ENCODE assay signal across 9 mouse cellular contexts in genomic region chr1:193423653-193424075, GRCm38 (mm10). TPM values are rescaled to one million over a fixed set of nuclear protein-coding genes. Genes with fewer than 3 reads are reported as not detected.
A peak's percentile ranks its signal among the peaks of the same experiment; 100 is the strongest.
DNase-seq lines count a peak whose midpoint lies in the region; ATAC-seq lines count a peak whose summit lies in the region.
"Had no signal": no experiment of that assay in that cellular context is flagged by ENCODE, and none has a peak within 500 bp of the region (broad histone marks: within the 10 kb centered on the region; RNA-seq: fewer than 3 reads in every experiment).

No protein-coding gene starts in this region.

- DNase-seq in hindbrain, embryonic 11.5 days (ENCODE audit: low spot score) = peak; percentile 10
- no peak for DNase-seq in hindbrain, embryonic 10.5 days (ENCODE audit: low spot score)
- no peak for DNase-seq in adrenal gland, adult 18-20 months (ENCODE audit: low spot score in 2 of 2)
- no peak for DNase-seq in thymus, adult 18-20 months
- DNase-seq in thymus, postnatal 14 days = no peak

- no peaks in the 10 kb centered on the region for H3K36me3 ChIP-seq in hindbrain, embryonic 11.5 days (ENCODE audit: control insufficient read depth, insufficient read depth, low read length)
- H3K36me3 ChIP-seq in hindbrain, embryonic 10.5 days = no peaks in the 10 kb centered on the region
- no peaks in the 10 kb centered on the region for H3K36me3 ChIP-seq in hindbrain, embryonic 12.5 days
- no peaks in the 10 kb centered on the region for H3K36me3 ChIP-seq in liver, embryonic 15.5 days (replicated peaks)
- no peaks in the 10 kb centered on the region for H3K36me3 ChIP-seq in neural tube, embryonic 14.5 days (ENCODE audit: control insufficient read depth, insufficient read depth, low read length)
- H3K36me3 ChIP-seq: embryonic facial prominence, embryonic 15.5 days had no signal

- WGBS in hindbrain, embryonic 11.5 days = 54% methylated on average over 8 of the region's 8 CpGs
- 64% methylated on average over 8 of the region's 8 CpGs for WGBS in hindbrain, embryonic 10.5 days
- WGBS in hindbrain, embryonic 12.5 days = 46% methylated on average over 8 of the region's 8 CpGs
- WGBS in liver, embryonic 15.5 days (ENCODE audit: insufficient replicate concordance) = 27% methylated on average over 8 of the region's 8 CpGs
- 46% methylated on average over 8 of the region's 8 CpGs for WGBS in neural tube, embryonic 14.5 days

- H3K9ac ChIP-seq in hindbrain, embryonic 11.5 days (ENCODE audit: low read depth, low read length) = 0 out of 2 replicates have a peak overlapping the region, but pooled peaks have one; percentile 23
- H3K9ac ChIP-seq in hindbrain, embryonic 12.5 days = no peak overlapping the region
- no peak overlapping the region for H3K9ac ChIP-seq in liver, embryonic 15.5 days
- no peak overlapping the region for H3K9ac ChIP-seq in neural tube, embryonic 14.5 days (replicated peaks; ENCODE audit: low read depth, low read length)
- H3K9ac ChIP-seq: embryonic facial prominence, embryonic 15.5 days had no signal

- no peak overlapping the region for H3K4me3 ChIP-seq in hindbrain, embryonic 11.5 days (ENCODE audit: low read depth, low read length)
- no peak overlapping the region for H3K4me3 ChIP-seq in hindbrain, embryonic 10.5 days
- H3K4me3 ChIP-seq in hindbrain, embryonic 12.5 days = no peak overlapping the region
- H3K4me3 ChIP-seq in liver, embryonic 15.5 days (replicated peaks) = no peak overlapping the region
- H3K4me3 ChIP-seq in neural tube, embryonic 14.5 days (ENCODE audit: low read depth, low read length) = no peak overlapping the region
- H3K4me3 ChIP-seq: embryonic facial prominence, embryonic 15.5 days had no signal

- ATAC-seq in hindbrain, embryonic 11.5 days (ENCODE audit: low FRiP score) = no peak
- ATAC-seq in hindbrain, embryonic 12.5 days (ENCODE audit: low FRiP score) = peak; percentile 56
- ATAC-seq in liver, embryonic 15.5 days (ENCODE audit: insufficient read depth) = peak; percentile 37; the same call in 1 of the 2 replicates
- ATAC-seq in neural tube, embryonic 14.5 days (ENCODE audit: low read depth) = no peak

- H3K27ac ChIP-seq in hindbrain, embryonic 11.5 days (ENCODE audit: low read depth, low read length) = no peak overlapping the region
- H3K27ac ChIP-seq in hindbrain, embryonic 10.5 days = no peak overlapping the region; the same call in 1 of the 2 replicates
- peak overlapping the region; percentile 52 for H3K27ac ChIP-seq in hindbrain, embryonic 12.5 days
- H3K27ac ChIP-seq in liver, embryonic 15.5 days (replicated peaks) = no peak overlapping the region
- H3K27ac ChIP-seq in neural tube, embryonic 14.5 days (ENCODE audit: low read depth, low read length) = peak overlapping the region; percentile 18; the same call in 1 of the 2 replicates
- H3K27ac ChIP-seq: embryonic facial prominence, embryonic 15.5 days had no signal

- H3K4me1 ChIP-seq in hindbrain, embryonic 11.5 days (replicated peaks; ENCODE audit: control insufficient read depth, insufficient read depth, low read length) = no peaks in the 10 kb centered on the region
- peaks cover 20% of the 10 kb centered on the region for H3K4me1 ChIP-seq in hindbrain, embryonic 10.5 days (replicated peaks)
- peaks cover 22% of the 10 kb centered on the region for H3K4me1 ChIP-seq in hindbrain, embryonic 12.5 days
- peaks cover 13% of the 10 kb centered on the region; the same call in 1 of the 2 replicates for H3K4me1 ChIP-seq in liver, embryonic 15.5 days (replicated peaks)
- H3K4me1 ChIP-seq in neural tube, embryonic 14.5 days (ENCODE audit: control insufficient read depth, insufficient read depth, low read length) = peaks cover 16% of the 10 kb centered on the region

- no peaks in the 10 kb centered on the region for H3K27me3 ChIP-seq in hindbrain, embryonic 11.5 days (ENCODE audit: control insufficient read depth, insufficient read depth, low read length)
- peaks cover 8% of the 10 kb centered on the region for H3K27me3 ChIP-seq in hindbrain, embryonic 10.5 days (ENCODE audit: insufficient read depth, poor library complexity, severe bottlenecking)
- no peaks in the 10 kb centered on the region for H3K27me3 ChIP-seq in hindbrain, embryonic 12.5 days
- H3K27me3 ChIP-seq in liver, embryonic 15.5 days = no peaks in the 10 kb centered on the region
- no peaks in the 10 kb centered on the region for H3K27me3 ChIP-seq in neural tube, embryonic 14.5 days (ENCODE audit: control insufficient read depth, insufficient read depth, low read length)
- H3K27me3 ChIP-seq: embryonic facial prominence, embryonic 15.5 days had no signal

- no peaks in the 10 kb centered on the region for H3K9me3 ChIP-seq in hindbrain, embryonic 11.5 days (ENCODE audit: control insufficient read depth, low read length)
- no peaks in the 10 kb centered on the region for H3K9me3 ChIP-seq in hindbrain, embryonic 10.5 days
- no peaks in the 10 kb centered on the region for H3K9me3 ChIP-seq in hindbrain, embryonic 12.5 days (replicated peaks)
- no peaks in the 10 kb centered on the region for H3K9me3 ChIP-seq in liver, embryonic 15.5 days (replicated peaks)
- no peaks in the 10 kb centered on the region for H3K9me3 ChIP-seq in neural tube, embryonic 14.5 days (ENCODE audit: control insufficient read depth, low read length)
- H3K9me3 ChIP-seq: embryonic facial prominence, embryonic 15.5 days had no signal

- H3K4me2 ChIP-seq in hindbrain, embryonic 11.5 days (replicated peaks; ENCODE audit: low read depth, low read length) = no peak overlapping the region
- no peak overlapping the region for H3K4me2 ChIP-seq in hindbrain, embryonic 12.5 days (replicated peaks)
- peak overlapping the region; percentile 30 for H3K4me2 ChIP-seq in liver, embryonic 15.5 days
- no peak overlapping the region for H3K4me2 ChIP-seq in neural tube, embryonic 14.5 days (ENCODE audit: low read depth, low read length)
- H3K4me2 ChIP-seq: embryonic facial prominence, embryonic 15.5 days had no signal

RNA-seq across cellular contexts. Expression of gene Camk1g, which starts 53.6 kb away (rescaled TPM):
- 12.2 and 13.7 TPM in 2 replicates for polyA plus RNA-seq in hindbrain, embryonic 11.5 days (2014; fragmentation: Nextera tagmentation; extraction: Ambion mirVana)
- polyA plus RNA-seq in hindbrain, embryonic 10.5 days (2016; fragmentation: Nextera tagmentation; extraction: Ambion mirVana) = 11.8 and 15.5 TPM in 2 replicates
- polyA plus RNA-seq in hindbrain, embryonic 12.5 days (2016; fragmentation: Nextera tagmentation; extraction: Ambion mirVana) = 19.7 and 20.3 TPM in 2 replicates
- polyA plus RNA-seq in liver, embryonic 15.5 days (2015; fragmentation: Nextera tagmentation; extraction: Ambion mirVana) = 0.31 and 0.41 TPM in 2 replicates
- 45.3 and 51.0 TPM in 2 replicates for polyA plus RNA-seq in neural tube, embryonic 14.5 days (2014; fragmentation: Nextera tagmentation; extraction: Ambion mirVana)
- total RNA-seq in adrenal gland, adult 18-20 months (2021) = under 1 TPM; 0.13 to 0.17 TPM

Comparison
In these comparisons a context has a peak if more than half of its experiments do, and no peak if none do; other contexts are left out.
1. ATAC-seq: peak in hindbrain, embryonic 12.5 days (single experiment) and liver, embryonic 15.5 days (single experiment); none in hindbrain, embryonic 11.5 days (single experiment) and neural tube, embryonic 14.5 days (single experiment).
2. H3K27ac ChIP-seq: peak in hindbrain, embryonic 12.5 days (single experiment) and neural tube, embryonic 14.5 days (single experiment); none in hindbrain, embryonic 11.5 days (single experiment), hindbrain, embryonic 10.5 days (single experiment) and liver, embryonic 15.5 days (single experiment).